8 mouse cellular contexts compared by ENCODE assay signal in genomic region chr5:21732930-21733329, GRCm38 (mm10). TPM values are rescaled to one million over a fixed set of nuclear protein-coding genes. Genes with fewer than 3 reads are reported as not detected.
A peak's percentile ranks its signal among the peaks of the same experiment; 100 is the strongest.
DNase-seq lines count a peak whose midpoint lies in the region; ATAC-seq and TF ChIP-seq lines count a peak whose summit lies in the region.

No protein-coding gene starts in this region.

- H3K4me1 ChIP-seq in forebrain, embryonic 12.5 days: peaks cover 54% of the 10 kb centered on the region

- no peak overlapping the region for H3K4me3 ChIP-seq in C2C12 (ENCODE audit: insufficient read depth, poor library complexity, severe bottlenecking)
- no peak overlapping the region for H3K4me3 ChIP-seq in forebrain, embryonic 12.5 days (replicated peaks)
- no peak overlapping the region; the same call in 1 of the 2 replicates for H3K4me3 ChIP-seq in layer of hippocampus, adult 2 months

- peak overlapping the region; percentile 94 for H3K27ac ChIP-seq in forebrain, embryonic 12.5 days
- H3K27ac ChIP-seq in layer of hippocampus, adult 2 months: peak overlapping the region; percentile 85

- H3K9me3 ChIP-seq in forebrain, embryonic 12.5 days: no peaks in the 10 kb centered on the region

- ATAC-seq in forebrain, embryonic 12.5 days (ENCODE audit: low FRiP score): peak; percentile 93

- WGBS in forebrain, embryonic 12.5 days: 7% methylated on average over 8 of the region's 8 CpGs

- peaks cover 7% of the 10 kb centered on the region for H3K79me3 ChIP-seq in C2C12 (ENCODE audit: low read depth)

- no peaks in the 10 kb centered on the region for H3K27me3 ChIP-seq in C2C12 (ENCODE audit: control insufficient read depth, insufficient read depth, insufficient read length)
- no peaks in the 10 kb centered on the region for H3K27me3 ChIP-seq in forebrain, embryonic 12.5 days

- TF ChIP-seq CTCF in C2C12 (IDR thresholded peaks at IDR 0.05; ENCODE audit: control insufficient read depth, insufficient read depth, insufficient read length): peak; percentile 40
- TF ChIP-seq CTCF in layer of hippocampus, adult 2 months (conservative IDR thresholded peaks at IDR 0.05): peak; percentile 73

- no peaks in the 10 kb centered on the region for H3K36me3 ChIP-seq in C2C12 (ENCODE audit: control insufficient read depth, insufficient read depth)
- no peaks in the 10 kb centered on the region for H3K36me3 ChIP-seq in forebrain, embryonic 12.5 days (replicated peaks)

- H3K79me2 ChIP-seq in C2C12 (ENCODE audit: control insufficient read depth, insufficient read depth): peaks cover 9% of the 10 kb centered on the region

- H3K4me2 ChIP-seq in forebrain, embryonic 12.5 days: no peak overlapping the region

- no peak overlapping the region for H3K9ac ChIP-seq in forebrain, embryonic 12.5 days

- no peak overlapping the region for H3ac ChIP-seq in C2C12 (ENCODE audit: control insufficient read depth, insufficient read length, low read depth)

- DNase-seq in adrenal gland, postnatal 25 days: peak; percentile 81
- DNase-seq in heart, postnatal 4 days: peak; percentile 82
- peak; percentile 83 to 84 for DNase-seq in layer of hippocampus, adult 2 months (ENCODE audit: low spot score in 2 of 2)
- peak; percentile 59 to 64 for DNase-seq in lung, postnatal 4 days
- peak; percentile 80 for DNase-seq in right cerebral cortex, postnatal 25 days
- DNase-seq in B cell, adult 2 months: no peak

TF ChIP-seq in C2C12, 6 proteins besides CTCF, POLR2A, EP300 and RAD21:
- no peak for TF ChIP-seq MAX (IDR thresholded peaks at IDR 0.05)
- TF ChIP-seq CEBPB (IDR thresholded peaks at IDR 0.05; ENCODE audit: low read depth): no peak
- TF ChIP-seq FOSL1 (IDR thresholded peaks at IDR 0.05; ENCODE audit: insufficient read depth, low read length, poor library complexity, severe bottlenecking): no peak
- no peak for TF ChIP-seq MYOG (IDR thresholded peaks at IDR 0.05; ENCODE audit: control insufficient read depth, extremely low read depth, insufficient read length)
- TF ChIP-seq USF1 (IDR thresholded peaks at IDR 0.05; ENCODE audit: low read depth): no peak
- TF ChIP-seq MYOD1 (IDR thresholded peaks at IDR 0.05; ENCODE audit: control insufficient read depth, insufficient read length, low read depth): no peak

RNA-seq across cellular contexts. Expression of gene Pmpcb, which starts 4.0 kb away (rescaled TPM):
- polyA plus RNA-seq in C2C12 (2012; fragmentation: generic; extraction: Trizol): 92.8 TPM
- 277 and 295 TPM in 2 replicates for total RNA-seq in adrenal gland, postnatal 25 days (2021)
- 88.5 and 94.9 TPM in 2 replicates for polyA plus RNA-seq in forebrain, embryonic 12.5 days (2016; fragmentation: Nextera tagmentation; extraction: Ambion mirVana)
- 100 to 1,000 TPM; 211 to 228 TPM for total RNA-seq in heart, postnatal 4 days (2021)
- total RNA-seq in layer of hippocampus, adult 2 months (2021): 10 to 100 TPM; 72.9 to 73.9 TPM

RNA-seq across cellular contexts. Expression of gene Napepld, which starts 31.7 kb away (rescaled TPM):
- polyA plus RNA-seq in C2C12 (2012; fragmentation: generic; extraction: Trizol): 0.50 TPM
- total RNA-seq in adrenal gland, postnatal 25 days (2021): 47.6 and 63.1 TPM in 2 replicates
- 12.6 and 13.5 TPM in 2 replicates for polyA plus RNA-seq in forebrain, embryonic 12.5 days (2016; fragmentation: Nextera tagmentation; extraction: Ambion mirVana)
- 1 to 10 TPM; 6.4 to 7.5 TPM for total RNA-seq in heart, postnatal 4 days (2021)
- 10 to 100 TPM; 28.4 to 34.7 TPM for total RNA-seq in layer of hippocampus, adult 2 months (2021)

RNA-seq across cellular contexts. Expression of gene Dnajc2, which starts 52.1 kb away (rescaled TPM):
- 22.3 TPM for polyA plus RNA-seq in C2C12 (2012; fragmentation: generic; extraction: Trizol)
- total RNA-seq in adrenal gland, postnatal 25 days (2021): 29.3 and 38.8 TPM in 2 replicates
- 94.3 and 97.1 TPM in 2 replicates for polyA plus RNA-seq in forebrain, embryonic 12.5 days (2016; fragmentation: Nextera tagmentation; extraction: Ambion mirVana)
- total RNA-seq in heart, postnatal 4 days (2021): 10 to 100 TPM; 25.9 to 27.6 TPM
- 10 to 100 TPM; 28.0 to 34.1 TPM for total RNA-seq in layer of hippocampus, adult 2 months (2021)

RNA-seq across cellular contexts. Expression of gene Psmc2, which starts 52.2 kb away (rescaled TPM):
- 141 TPM for polyA plus RNA-seq in C2C12 (2012; fragmentation: generic; extraction: Trizol)
- total RNA-seq in adrenal gland, postnatal 25 days (2021): 149 and 157 TPM in 2 replicates
- 214 and 221 TPM in 2 replicates for polyA plus RNA-seq in forebrain, embryonic 12.5 days (2016; fragmentation: Nextera tagmentation; extraction: Ambion mirVana)
- total RNA-seq in heart, postnatal 4 days (2021): 10 to 100 TPM; 94.1 to 96.3 TPM
- 100 to 1,000 TPM; 116 to 118 TPM for total RNA-seq in layer of hippocampus, adult 2 months (2021)

Comparison
In these comparisons a context has a peak if more than half of its experiments do, and no peak if none do; other contexts are left out.
1. DNase-seq: peak in adrenal gland, postnatal 25 days (single experiment), heart, postnatal 4 days (single experiment), layer of hippocampus, adult 2 months (2 of 2), lung, postnatal 4 days (2 of 2) and right cerebral cortex, postnatal 25 days (single experiment); none in B cell, adult 2 months (0 of 2).